Mouse (Mus musculus): ENCODE measurements around the gene Ets1. TPM values are rescaled to one million over a fixed set of nuclear protein-coding genes. Genes with fewer than 3 reads are reported as not detected.

The Ets1 gene
- polyA plus RNA-seq, 1 experiment from 2014 or later, result 68.4 TPM

- Histone ChIP-seq H3K9ac (no peak overlapping the region), H3K27me3 (no peaks in the 10 kb centered on the region), H3K4me3 (replicated peaks) (no peak overlapping the region), H3K4me1 (peaks cover 25% of the 10 kb centered on the region), H3K4me2 (no peak overlapping the region), H3K9me3 (replicated peaks) (no peaks in the 10 kb centered on the region), H3K27ac (no peak overlapping the region), H3K36me3 (no peaks in the 10 kb centered on the region)
- WGBS, result 82% methylated on average over 2 of the region's 2 CpGs
- no peak for ATAC-seq (replicated peaks; ENCODE audit: low FRiP score)
Measured at GRCm38 (mm10) chr9:32692944-32693343, 56.9 kb downstream of the Ets1 start.

DNA sequence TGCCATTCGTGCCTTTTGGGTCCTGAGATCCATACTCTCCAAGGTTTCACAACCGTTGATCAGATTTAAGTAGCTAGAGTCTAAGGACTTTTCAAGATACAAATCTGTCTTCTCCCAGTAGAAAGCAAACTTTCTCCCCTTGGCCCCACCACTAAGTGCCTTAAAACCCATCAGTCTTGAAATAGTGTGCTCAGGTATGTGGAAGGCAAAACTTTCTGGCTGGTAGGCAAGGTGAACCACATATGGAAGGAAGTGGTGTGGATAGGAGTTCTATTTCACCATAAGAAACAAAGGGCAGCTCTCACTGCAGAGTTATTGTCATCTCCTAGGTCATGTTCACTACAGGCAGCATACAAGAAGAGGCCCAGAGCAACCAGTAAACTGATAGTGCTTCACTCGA, 57.4 kb downstream of the Ets1 start:
- peaks cover 25% of the 10 kb centered on the region for H3K4me1 ChIP-seq
- WGBS, result 80% methylated on average over 3 of the region's 3 CpGs
- H3K4me2 ChIP-seq, result no peak overlapping the region
- no peaks in the 10 kb centered on the region for H3K36me3 ChIP-seq
- no peak overlapping the region for H3K27ac ChIP-seq
- no peaks in the 10 kb centered on the region for H3K27me3 ChIP-seq
- no peak for ATAC-seq (replicated peaks; ENCODE audit: low FRiP score)
- H3K4me3 ChIP-seq (replicated peaks), result no peak overlapping the region
- no peaks in the 10 kb centered on the region for H3K9me3 ChIP-seq (replicated peaks)
- H3K9ac ChIP-seq, result no peak overlapping the region

GRCm38 (mm10) chr9:32694111-32694824, 58.2 kb downstream of the Ets1 start:
- Histone ChIP-seq H3K9me3 (replicated peaks) (no peaks in the 10 kb centered on the region), H3K27ac (no peak overlapping the region), H3K4me2 (no peak overlapping the region), H3K27me3 (no peaks in the 10 kb centered on the region), H3K4me3 (replicated peaks) (no peak overlapping the region), H3K36me3 (no peaks in the 10 kb centered on the region), H3K4me1 (peaks cover 33% of the 10 kb centered on the region), H3K9ac (no peak overlapping the region)
- no peak for ATAC-seq (replicated peaks; ENCODE audit: low FRiP score)
- 76% methylated on average over 12 of the region's 12 CpGs for WGBS

- WGBS, result 47% methylated on average over 4 of the region's 4 CpGs
Measured at GRCm38 (mm10) chr9:32694916-32695490, 59.0 kb downstream of the Ets1 start.

GRCm38 (mm10) chr9:32695492-32696190, 59.6 kb downstream of the Ets1 start:
- Histone ChIP-seq H3K27me3 (no peaks in the 10 kb centered on the region), H3K9me3 (replicated peaks) (no peaks in the 10 kb centered on the region), H3K36me3 (no peaks in the 10 kb centered on the region), H3K4me2 (peak overlapping the region; percentile 94), H3K4me3 (replicated peaks) (peak overlapping the region; percentile 66), H3K27ac (peak overlapping the region; percentile 89), H3K4me1 (peaks cover 45% of the 10 kb centered on the region), H3K9ac (peak overlapping the region; percentile 72)
- WGBS, result under 1% methylated on average over 66 of the region's 67 CpGs
- peak; percentile 99 for ATAC-seq (replicated peaks; ENCODE audit: low FRiP score)

More at GRCm38 (mm10) chr9:32694916-32695490, 59.0 kb downstream of the Ets1 start:
- Histone ChIP-seq H3K27ac (peak overlapping the region; percentile 69), H3K9me3 (replicated peaks) (no peaks in the 10 kb centered on the region), H3K9ac (peak overlapping the region; percentile 59), H3K36me3 (no peaks in the 10 kb centered on the region), H3K27me3 (no peaks in the 10 kb centered on the region), H3K4me3 (replicated peaks) (peak overlapping the region; percentile 66), H3K4me1 (peaks cover 38% of the 10 kb centered on the region), H3K4me2 (peak overlapping the region; percentile 94)
- ATAC-seq (replicated peaks; ENCODE audit: low FRiP score), result no peak

DNA sequence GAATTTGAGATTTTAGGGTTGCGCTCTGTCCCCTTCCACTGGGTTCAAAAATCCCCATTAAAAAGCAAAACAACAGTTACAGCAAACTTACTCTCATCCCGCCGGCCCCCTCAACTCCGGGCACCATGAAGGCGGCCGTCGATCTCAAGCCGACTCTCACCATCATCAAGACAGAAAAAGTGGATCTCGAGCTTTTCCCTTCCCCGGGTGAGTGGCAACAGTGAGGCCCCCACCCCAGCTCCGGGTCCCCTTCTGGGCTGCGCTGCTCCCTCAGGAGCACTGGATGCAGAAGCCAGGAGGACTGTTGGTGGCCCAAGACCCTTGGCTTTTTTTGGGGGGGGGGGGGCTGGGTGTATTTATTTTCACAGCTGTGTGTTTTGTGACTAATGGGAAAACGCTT, 60.2 kb downstream of the Ets1 start:
- peak overlapping the region; percentile 89 for H3K27ac ChIP-seq
- H3K4me1 ChIP-seq, result peaks cover 50% of the 10 kb centered on the region
- H3K4me2 ChIP-seq, result peak overlapping the region; percentile 94
- under 1% methylated on average over 13 of the region's 13 CpGs for WGBS
- H3K9me3 ChIP-seq (replicated peaks), result no peaks in the 10 kb centered on the region
- H3K4me3 ChIP-seq (replicated peaks), result peak overlapping the region; percentile 66
- peak overlapping the region; percentile 72 for H3K9ac ChIP-seq
- no peaks in the 10 kb centered on the region for H3K36me3 ChIP-seq
- H3K27me3 ChIP-seq, result no peaks in the 10 kb centered on the region
- ATAC-seq (replicated peaks; ENCODE audit: low FRiP score), result peak; percentile 50

DNA sequence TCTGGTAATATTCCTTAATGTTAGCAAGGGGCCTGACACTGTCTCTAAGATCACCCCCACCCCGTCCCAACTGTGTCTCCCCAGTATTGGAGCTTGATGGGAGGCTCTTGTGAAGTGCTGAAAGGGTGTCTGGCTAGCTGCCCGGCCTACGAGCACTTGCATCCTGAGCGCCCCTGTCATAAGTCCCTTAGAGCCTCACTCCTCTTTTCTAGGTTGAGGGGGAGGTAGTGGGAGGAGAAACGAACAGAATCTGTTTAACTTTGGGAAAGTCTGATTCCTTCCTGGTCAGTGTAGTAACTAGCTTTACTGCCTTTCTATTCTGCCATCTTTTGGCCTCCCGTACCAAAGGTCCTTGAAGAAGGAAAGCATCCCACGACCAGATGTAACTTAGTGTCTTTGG, 60.7 kb downstream of the Ets1 start:
- Histone ChIP-seq H3K9me3 (replicated peaks) (no peaks in the 10 kb centered on the region), H3K9ac (peak overlapping the region; percentile 72), H3K27me3 (no peaks in the 10 kb centered on the region), H3K27ac (peak overlapping the region; percentile 89), H3K4me1 (peaks cover 55% of the 10 kb centered on the region), H3K4me2 (peak overlapping the region; percentile 94), H3K36me3 (no peaks in the 10 kb centered on the region), H3K4me3 (replicated peaks) (peak overlapping the region; percentile 66)
- peak; percentile 22; the same call in 1 of the 2 replicates for ATAC-seq (replicated peaks; ENCODE audit: low FRiP score)
- 3% methylated on average over 7 of the region's 7 CpGs for WGBS

DNA sequence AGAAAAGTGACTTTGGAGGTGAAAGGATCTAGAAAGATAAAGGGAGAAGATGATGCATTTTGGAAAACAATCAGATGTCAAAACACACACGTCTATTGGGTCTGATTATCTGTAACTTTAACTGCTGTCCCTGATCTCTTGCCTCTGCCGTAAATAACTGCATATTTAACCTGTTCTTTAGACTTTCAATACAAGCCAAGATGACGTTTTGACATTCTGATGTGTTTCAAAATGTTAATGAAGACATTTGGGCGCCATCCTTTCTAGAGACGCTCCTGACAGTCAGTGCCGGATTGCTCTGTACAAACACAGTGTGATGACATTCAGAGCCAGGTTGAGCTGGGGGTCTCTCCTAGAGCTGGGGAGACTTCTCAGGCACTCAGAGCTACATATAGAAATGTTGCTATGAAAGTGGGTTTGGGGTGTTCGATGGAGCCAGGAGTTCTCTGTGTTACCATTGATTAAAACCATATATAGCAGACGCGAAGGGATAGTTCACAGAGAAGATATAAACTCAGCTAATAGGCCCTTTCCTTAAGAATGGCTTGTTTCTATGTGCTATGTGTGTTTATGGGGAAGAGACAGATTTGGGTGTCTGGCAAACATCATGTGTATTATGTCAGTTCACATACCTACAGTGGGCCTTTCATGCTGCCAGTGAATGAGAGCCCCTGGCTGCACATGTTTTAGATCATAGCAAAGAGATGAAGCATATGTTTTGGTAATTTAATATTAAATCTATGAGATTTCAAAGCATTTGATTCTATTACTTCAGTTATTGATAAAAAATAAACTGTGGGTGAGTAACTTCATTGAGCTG, 61.5 kb downstream of the Ets1 start:
- ATAC-seq (replicated peaks; ENCODE audit: low FRiP score), result no peak

GRCm38 (mm10) chr9:32698766-32699165, 62.7 kb downstream of the Ets1 start:
- H3K4me3 ChIP-seq (replicated peaks), result peak overlapping the region; percentile 24
- no peaks in the 10 kb centered on the region for H3K36me3 ChIP-seq
- no peak overlapping the region for H3K27ac ChIP-seq
- 0 out of 2 replicates have a peak overlapping the region, but pooled peaks have one; percentile 21 for H3K9ac ChIP-seq
- ATAC-seq (replicated peaks; ENCODE audit: low FRiP score), result no peak
- H3K4me2 ChIP-seq, result peak overlapping the region; percentile 43
- H3K27me3 ChIP-seq, result no peaks in the 10 kb centered on the region
- WGBS, result 80% methylated on average over 4 of the region's 4 CpGs
- H3K4me1 ChIP-seq, result peaks cover 64% of the 10 kb centered on the region
- no peaks in the 10 kb centered on the region for H3K9me3 ChIP-seq (replicated peaks)

More for the DNA sequence above, 61.5 kb downstream of the Ets1 start:
- H3K9ac ChIP-seq, result peak overlapping the region; percentile 72
- WGBS, result 52% methylated on average over 9 of the region's 9 CpGs
- H3K36me3 ChIP-seq, result no peaks in the 10 kb centered on the region
- H3K27me3 ChIP-seq, result no peaks in the 10 kb centered on the region
- peaks cover 61% of the 10 kb centered on the region for H3K4me1 ChIP-seq
- peak overlapping the region; percentile 94 for H3K4me2 ChIP-seq
- no peaks in the 10 kb centered on the region for H3K9me3 ChIP-seq (replicated peaks)
- peak overlapping the region; percentile 89 for H3K27ac ChIP-seq
- H3K4me3 ChIP-seq (replicated peaks), result peak overlapping the region; percentile 66

- no peaks in the 10 kb centered on the region for H3K36me3 ChIP-seq
- H3K9ac ChIP-seq, result 0 out of 2 replicates have a peak overlapping the region, but pooled peaks have one; percentile 21
- peak overlapping the region; percentile 24 for H3K4me3 ChIP-seq (replicated peaks)
- no peak overlapping the region for H3K27ac ChIP-seq
- 72% methylated on average over 8 of the region's 8 CpGs for WGBS
- peaks cover 69% of the 10 kb centered on the region for H3K4me1 ChIP-seq
- H3K9me3 ChIP-seq (replicated peaks), result no peaks in the 10 kb centered on the region
- H3K4me2 ChIP-seq, result peak overlapping the region; percentile 43
- no peaks in the 10 kb centered on the region for H3K27me3 ChIP-seq
- no peak for ATAC-seq (replicated peaks; ENCODE audit: low FRiP score)
Measured at GRCm38 (mm10) chr9:32699391-32699841, 63.4 kb downstream of the Ets1 start.

GRCm38 (mm10) chr9:32700091-32700905, 64.3 kb downstream of the Ets1 start:
- no peaks in the 10 kb centered on the region for H3K36me3 ChIP-seq
- no peaks in the 10 kb centered on the region for H3K27me3 ChIP-seq
- peaks cover 63% of the 10 kb centered on the region for H3K4me1 ChIP-seq
- 0 out of 2 replicates have a peak overlapping the region, but pooled peaks have one; percentile 24 for H3K4me3 ChIP-seq (replicated peaks)
- H3K27ac ChIP-seq, result no peak overlapping the region
- no peak overlapping the region for H3K9ac ChIP-seq
- no peaks in the 10 kb centered on the region for H3K9me3 ChIP-seq (replicated peaks)
- peak overlapping the region; percentile 43 for H3K4me2 ChIP-seq
- no peak for ATAC-seq (replicated peaks; ENCODE audit: low FRiP score)
- 58% methylated on average over 7 of the region's 7 CpGs for WGBS
